Mouse (Mus musculus) hindbrain, embryonic 10.5 days (tissue): ENCODE results near the gene Hist1h2bp. TPM values are rescaled to one million over a fixed set of nuclear protein-coding genes. Genes with fewer than 3 reads are reported as not detected.
"Not testable (repeated sequence)": the region's sequence is repeated elsewhere in the genome, so short reads cannot be mapped to it uniquely, and the experiment has no call there.

Experiments used
- DNase-seq: peaks from one replicate; pipeline ENCODE4 v3.0.0-alpha.2; 2017; ENCODE audit warnings: low spot score
- H3K27ac ChIP-seq: fragments of 300-500 bp; sonication (generic); 2 replicates; pipeline ENCODE4 v1.5.1; 2016; ENCODE audit warnings: mild to moderate bottlenecking, moderate library complexity
- H3K27me3 ChIP-seq: fragments of 300-500 bp; sonication (generic); 2 replicates; pipeline ENCODE4 v1.6.1; 2016; ENCODE audit warnings: mild to moderate bottlenecking; ENCODE audit not compliant: poor library complexity, insufficient read depth, severe bottlenecking
- H3K36me3 ChIP-seq: fragments of 300-500 bp; sonication (generic); 2 replicates; pipeline ENCODE4 v1.6.1; 2016; ENCODE audit warnings: mild to moderate bottlenecking, moderate library complexity
- H3K4me1 ChIP-seq: fragments of 300-500 bp; sonication (generic); replicated peaks from 2 replicates; pipeline ENCODE4 v1.6.1; 2016; ENCODE audit warnings: mild to moderate bottlenecking
- H3K4me3 ChIP-seq: fragments of 300-500 bp; sonication (generic); 2 replicates; pipeline ENCODE4 v1.5.1; 2016; ENCODE audit warnings: mild to moderate bottlenecking, moderate library complexity
- H3K9me3 ChIP-seq: fragments of 300-500 bp; sonication (generic); 2 replicates; pipeline ENCODE4 v1.6.1; 2016; ENCODE audit warnings: mild to moderate bottlenecking, moderate library complexity
- WGBS: fragments of 180-500 bp; shearing (Covaris S2); methylation state at CpG from one replicate; pipeline ENCODE4 v1.1.7; 2016; 5-methylcytosine and 5-hydroxymethylcytosine counted together
- polyA plus RNA-seq: library from polyadenylated mRNA; unstranded; fragments of >200 nt; fragmentation: Nextera tagmentation; extraction: Ambion mirVana; gene quantifications from 2 replicates; pipeline ENCODE4 v1.2.1, GENCODE M21; 2016

Hist1h2bp gene
- polyA plus RNA-seq, 1 experiment from 2014 or later = 2.4 TPM

GRCm38 (mm10) chr13:21789925-21790324 lies 2.7 kb downstream of the Hist1h2bp start:
- Histone ChIP-seq H3K4me1 (peaks cover 39% of the 10 kb centered on the region), H3K36me3 (no peaks in the 10 kb centered on the region), H3K27me3 (no peaks in the 10 kb centered on the region; the same call in 1 of the 2 replicates), H3K27ac (no peak overlapping the region), H3K9me3 (no peaks in the 10 kb centered on the region), H3K4me3 (no peak overlapping the region)
- WGBS = 65% methylated on average over 6 of the region's 6 CpGs
- DNase-seq = no peak

- 6% methylated on average over 18 of the region's 18 CpGs for WGBS
- peak overlapping the region; percentile 78 for H3K27ac ChIP-seq
- no peaks in the 10 kb centered on the region for H3K9me3 ChIP-seq
- H3K4me3 ChIP-seq = peak overlapping the region; percentile 39
- peak; percentile 40 for DNase-seq
- peaks cover 35% of the 10 kb centered on the region for H3K4me1 ChIP-seq
- no peaks in the 10 kb centered on the region for H3K36me3 ChIP-seq
- H3K27me3 ChIP-seq = no peaks in the 10 kb centered on the region; the same call in 1 of the 2 replicates
Measured at GRCm38 (mm10) chr13:21790601-21791283, 3.5 kb downstream of the Hist1h2bp start.

- Histone ChIP-seq H3K27me3 (no peaks in the 10 kb centered on the region), H3K27ac (no peak overlapping the region), H3K9me3 (no peaks in the 10 kb centered on the region), H3K4me1 (peaks cover 6% of the 10 kb centered on the region), H3K36me3 (no peaks in the 10 kb centered on the region), H3K4me3 (no peak overlapping the region)
- 92% methylated on average over 7 of the region's 7 CpGs for whole genome bisulfite sequencing
- no peak for DNase-seq
Measured at GRCm38 (mm10) chr13:21795584-21795983, 8.3 kb downstream of the Hist1h2bp start.

DNA sequence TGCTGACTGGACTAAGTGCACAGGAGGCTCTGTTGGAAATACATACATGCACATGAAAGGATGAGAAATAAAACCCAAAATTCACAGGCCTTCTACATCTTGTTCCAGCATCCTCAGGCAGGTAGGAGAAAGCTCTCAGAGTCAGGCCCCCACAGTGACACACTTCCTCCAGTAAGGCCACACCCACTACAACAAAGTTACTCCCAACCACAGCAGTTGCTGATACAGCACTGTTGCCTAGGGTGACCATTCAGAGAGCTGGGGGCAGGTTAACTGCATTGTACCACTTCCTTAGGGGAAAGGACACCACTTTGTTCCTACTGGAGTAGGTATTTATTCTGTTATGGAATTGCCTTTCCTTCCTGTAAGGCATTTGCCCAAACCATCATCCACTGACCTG lies 9.9 kb downstream of the Hist1h2bp start:
- H3K36me3 ChIP-seq, H3K9me3 ChIP-seq, H3K27me3 ChIP-seq, H3K4me1 ChIP-seq, H3K27ac ChIP-seq, H3K4me3 ChIP-seq, DNase-seq: not testable (repeated sequence)

DNA sequence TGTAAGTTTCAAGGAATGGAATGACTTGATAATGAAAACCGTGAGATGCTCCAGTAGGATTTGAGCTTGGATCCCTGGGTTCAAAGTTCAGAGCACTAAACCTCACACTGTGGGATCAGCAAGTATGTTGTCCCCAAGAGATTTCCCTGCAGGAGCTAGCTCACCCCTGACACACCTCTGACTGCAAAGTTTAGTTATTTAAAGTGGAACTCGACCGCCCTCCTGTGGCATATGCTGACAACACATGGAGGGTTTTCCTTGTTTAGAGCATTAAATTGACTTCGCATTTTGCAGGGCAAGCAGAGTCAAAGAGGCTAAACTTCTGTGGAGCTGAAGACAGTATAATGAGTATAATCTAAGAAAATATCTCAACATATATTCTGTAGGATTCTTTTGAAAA lies 15.8 kb downstream of the Hist1h2bp start:
- not testable (repeated sequence) for H3K27ac ChIP-seq, H3K4me1 ChIP-seq, H3K4me3 ChIP-seq, H3K27me3 ChIP-seq, DNase-seq, H3K36me3 ChIP-seq, H3K9me3 ChIP-seq
- WGBS = no CpG with 5 or more reads among the region's 4 CpGs

GRCm38 (mm10) chr13:21810073-21810472 lies 22.8 kb downstream of the Hist1h2bp start, which contains the start of the genes Hist1h2bq and Hist1h2ao:
Hist1h2bq (minus strand) TSS chr13:21810197.
Hist1h2ao (plus strand) TSS chr13:21810465.
- not testable (repeated sequence) for H3K4me1 ChIP-seq, H3K9me3 ChIP-seq, DNase-seq, H3K4me3 ChIP-seq, H3K27ac ChIP-seq, H3K36me3 ChIP-seq, H3K27me3 ChIP-seq
- no CpG with 5 or more reads among the region's 23 CpGs for WGBS

DNA sequence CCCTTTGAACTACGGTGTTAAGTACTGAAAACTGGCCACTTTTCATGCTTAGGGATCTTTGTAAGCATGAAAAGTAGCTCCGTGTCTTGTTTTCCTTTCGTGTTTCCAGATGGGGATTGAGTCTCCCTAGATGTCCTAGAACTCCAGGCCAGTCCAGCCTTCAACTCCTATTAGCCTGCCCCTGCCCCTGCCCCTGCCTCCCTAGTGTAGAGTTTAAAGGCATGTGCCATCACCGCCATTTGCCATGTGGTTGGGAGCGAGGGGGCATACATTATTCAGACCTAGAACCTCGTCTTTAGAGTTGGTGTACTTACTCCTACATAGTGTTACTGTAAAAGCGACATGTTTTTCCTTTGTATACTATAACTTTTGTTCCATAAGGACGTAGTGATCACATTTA lies 23.8 kb downstream of the Hist1h2bp start:
- not testable (repeated sequence) for H3K36me3 ChIP-seq, H3K27ac ChIP-seq, DNase-seq, H3K27me3 ChIP-seq, H3K4me1 ChIP-seq, H3K9me3 ChIP-seq, H3K4me3 ChIP-seq
- WGBS = no CpG with 5 or more reads among the region's 8 CpGs

DNA sequence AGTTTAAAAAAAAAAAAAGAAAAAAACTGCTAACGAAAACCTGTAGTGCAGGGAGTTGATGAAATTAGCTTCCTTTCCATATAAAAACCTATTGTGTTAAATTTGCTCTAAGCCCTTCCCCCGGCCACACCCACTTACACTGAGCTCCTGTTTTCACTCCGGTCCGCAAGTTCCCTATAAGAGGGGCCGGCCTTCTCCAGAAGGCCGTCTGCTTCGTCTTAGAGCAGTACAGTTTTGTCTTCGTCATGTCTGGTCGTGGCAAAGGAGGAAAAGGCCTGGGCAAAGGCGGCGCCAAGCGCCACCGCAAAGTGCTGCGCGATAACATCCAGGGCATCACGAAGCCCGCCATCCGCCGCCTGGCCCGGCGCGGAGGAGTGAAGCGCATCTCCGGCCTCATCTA lies 24.3 kb downstream of the Hist1h2bp start, which contains the start of gene Hist1h4m:
Hist1h4m (plus strand) TSS at position 208 of the 400 bp plus-strand sequence.
- Histone ChIP-seq H3K27ac (peak within 1 kb of the TSS; percentile 69; the same call in 1 of the 2 replicates), H3K4me3 (peak within 1 kb of the TSS; percentile 39)
- no CpG with 5 or more reads among the region's 24 CpGs for WGBS
- H3K9me3 ChIP-seq, DNase-seq, H3K36me3 ChIP-seq, H3K27me3 ChIP-seq, H3K4me1 ChIP-seq: not testable (repeated sequence)

DNA sequence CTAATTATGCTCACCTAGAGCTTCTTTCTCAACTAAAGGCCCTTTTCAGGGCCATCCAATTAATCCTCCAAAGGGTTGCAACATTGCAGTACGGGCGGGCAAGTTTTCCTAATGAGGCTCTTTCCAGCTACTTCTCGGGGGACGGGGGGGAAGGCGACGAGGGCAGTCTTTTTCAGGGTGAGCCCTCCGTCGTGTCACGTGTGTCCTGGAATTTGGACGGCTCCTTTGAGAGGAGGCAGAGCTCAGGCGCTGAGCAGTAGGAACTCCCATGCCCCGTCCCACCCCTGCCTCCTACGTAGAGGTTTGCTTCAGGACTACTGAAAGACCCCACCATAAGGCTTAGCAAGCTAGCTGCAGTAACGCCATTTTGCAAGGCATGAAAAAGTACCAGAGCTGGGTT lies 24.8 kb downstream of the Hist1h2bp start:
- WGBS = 0% methylated on average over 14 of the region's 14 CpGs
- not testable (repeated sequence) for H3K4me1 ChIP-seq, H3K27me3 ChIP-seq, H3K9me3 ChIP-seq, DNase-seq, H3K36me3 ChIP-seq
- Histone ChIP-seq H3K4me3 (peak overlapping the region; percentile 39), H3K27ac (peak overlapping the region; percentile 69; the same call in 1 of the 2 replicates)

GRCm38 (mm10) chr13:21820082-21820890 lies 33.0 kb downstream of the Hist1h2bp start:
- H3K27me3 ChIP-seq, H3K4me3 ChIP-seq, H3K4me1 ChIP-seq, H3K36me3 ChIP-seq, DNase-seq, H3K27ac ChIP-seq, H3K9me3 ChIP-seq: not testable (repeated sequence)
- WGBS = 71% methylated on average over 8 of the region's 16 CpGs

DNA sequence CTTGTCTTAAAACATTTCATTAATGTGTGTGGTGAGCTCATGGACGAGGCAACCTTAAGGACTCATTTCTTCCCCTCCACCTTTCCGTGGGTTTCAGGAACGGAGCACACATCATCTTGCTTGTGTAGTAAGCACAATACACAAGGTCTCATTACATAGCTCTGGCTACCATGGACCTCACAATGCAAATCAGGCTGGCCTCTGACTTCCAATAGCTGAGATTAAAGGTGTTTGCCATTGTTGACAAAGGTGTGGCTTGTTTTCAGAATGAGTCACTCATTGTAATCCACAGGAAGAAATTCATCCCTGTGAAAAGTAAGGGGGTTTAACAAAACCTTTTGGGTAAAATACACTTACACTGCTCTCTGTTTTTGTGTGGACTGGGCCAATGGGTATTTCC lies 41.2 kb downstream of the Hist1h2bp start:
- DNase-seq = no peak
- 86% methylated on average over 3 of the region's 3 CpGs for WGBS
- Histone ChIP-seq H3K9me3 (no peaks in the 10 kb centered on the region), H3K4me1 (0 out of 2 replicates have a peak, but pooled peaks cover 3% of the 10 kb centered on the region), H3K36me3 (no peaks in the 10 kb centered on the region), H3K4me3 (no peak overlapping the region), H3K27ac (no peak overlapping the region), H3K27me3 (no peaks in the 10 kb centered on the region)

- no peaks in the 10 kb centered on the region for H3K9me3 ChIP-seq
- 0 out of 2 replicates have a peak overlapping the region, but pooled peaks have one; percentile 3 for H3K4me3 ChIP-seq
- 0 out of 2 replicates have a peak, but pooled peaks cover 3% of the 10 kb centered on the region for H3K4me1 ChIP-seq
- 87% methylated on average over 10 of the region's 10 CpGs for WGBS
- DNase-seq = peak; percentile 10
- no peaks in the 10 kb centered on the region for H3K27me3 ChIP-seq
- H3K36me3 ChIP-seq = no peaks in the 10 kb centered on the region
- H3K27ac ChIP-seq = peak overlapping the region; percentile 42; the same call in 1 of the 2 replicates
Measured at GRCm38 (mm10) chr13:21830344-21830743, 43.1 kb downstream of the Hist1h2bp start.
